Mouse (Mus musculus) testis, adult 2 months (tissue): Measurements from ENCODE around the gene Gtf2i. TPM values are rescaled to one million over a fixed set of nuclear protein-coding genes. Genes with fewer than 3 reads are reported as not detected.

Experiments used
- H3K27ac ChIP-seq: fragments of 200-500 bp; 2 replicates; pipeline ENCODE4 v1.5.1; 2012; ENCODE audit warnings: low read depth, low read length; ENCODE audit not compliant: control insufficient read depth, insufficient read depth
- H3K27me3 ChIP-seq: fragments of 200-500 bp; 2 replicates; pipeline ENCODE4 v1.6.1; 2012; ENCODE audit warnings: mild to moderate bottlenecking, low read length, moderate library complexity; ENCODE audit not compliant: control insufficient read depth, insufficient read depth
- H3K36me3 ChIP-seq: fragments of 200-500 bp; 2 replicates; pipeline ENCODE4 v1.6.1; 2012; ENCODE audit warnings: mild to moderate bottlenecking, low read length; ENCODE audit not compliant: control insufficient read depth, insufficient read depth
- H3K4me1 ChIP-seq: fragments of 200-500 bp; 2 replicates; pipeline ENCODE4 v1.6.1; 2012; ENCODE audit warnings: low read length; ENCODE audit not compliant: control insufficient read depth, insufficient read depth
- H3K4me3 ChIP-seq: fragments of 200-500 bp; 2 replicates; pipeline ENCODE4 v1.5.1; 2012; ENCODE audit warnings: low read depth, mild to moderate bottlenecking, low read length, moderate library complexity, mixed read lengths; ENCODE audit not compliant: control insufficient read depth
- CTCF ChIP-seq: fragments of 200-500 bp; IDR thresholded peaks from 2 replicates; pipeline ENCODE4 v1.5.1; 2012; ENCODE audit warnings: low read depth, mild to moderate bottlenecking, inconsistent platforms, low read length, moderate library complexity; ENCODE audit not compliant: control insufficient read depth, insufficient read depth, insufficient replicate concordance
- POLR2A ChIP-seq: fragments of 200-500 bp; IDR thresholded peaks from 2 replicates; pipeline ENCODE4 v1.6.1; 2012; ENCODE audit warnings: low read depth, mild to moderate bottlenecking, inconsistent platforms, low read length, moderate library complexity; ENCODE audit not compliant: control insufficient read depth
- polyA plus RNA-seq: library from polyadenylated mRNA; depleted of rRNA; stranded (reverse); fragments of >200 nt; gene quantifications from 2 replicates; pipeline ENCODE4 v1.2.3, GENCODE M21; 2012; rRNA removed

The Gtf2i gene
- polyA plus RNA-seq, 1 experiment, result 79.9 TPM

DNA sequence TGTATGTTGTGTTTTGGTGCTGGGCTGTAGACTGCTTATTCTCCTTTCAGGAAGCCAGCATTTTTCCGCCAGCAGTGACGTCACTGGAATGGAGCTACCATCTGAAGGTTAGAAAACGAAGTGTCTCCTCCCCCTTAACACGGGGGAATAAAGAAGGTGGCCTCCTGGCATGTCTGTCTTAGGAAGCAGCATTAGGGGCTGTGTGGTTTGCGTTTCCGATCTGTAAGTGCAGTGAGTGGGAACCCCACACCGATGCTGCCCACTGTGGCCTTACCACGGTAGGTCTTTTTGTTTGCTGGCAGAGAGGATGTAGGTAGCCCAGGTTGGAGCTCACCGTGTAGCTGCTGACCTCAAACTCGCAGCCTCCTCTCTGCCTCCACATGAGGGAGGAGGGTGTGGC lies 107.8 kb downstream of the Gtf2i start:
- TF ChIP-seq POLR2A, result no peak
- no peak for TF ChIP-seq CTCF
- H3K27ac ChIP-seq, result no peak overlapping the region
- no peak overlapping the region for H3K4me3 ChIP-seq
- peaks cover 4% of the 10 kb centered on the region for H3K4me1 ChIP-seq
- no peaks in the 10 kb centered on the region for H3K27me3 ChIP-seq
- peaks cover 3% of the 10 kb centered on the region; the same call in 1 of the 2 replicates for H3K36me3 ChIP-seq

DNA sequence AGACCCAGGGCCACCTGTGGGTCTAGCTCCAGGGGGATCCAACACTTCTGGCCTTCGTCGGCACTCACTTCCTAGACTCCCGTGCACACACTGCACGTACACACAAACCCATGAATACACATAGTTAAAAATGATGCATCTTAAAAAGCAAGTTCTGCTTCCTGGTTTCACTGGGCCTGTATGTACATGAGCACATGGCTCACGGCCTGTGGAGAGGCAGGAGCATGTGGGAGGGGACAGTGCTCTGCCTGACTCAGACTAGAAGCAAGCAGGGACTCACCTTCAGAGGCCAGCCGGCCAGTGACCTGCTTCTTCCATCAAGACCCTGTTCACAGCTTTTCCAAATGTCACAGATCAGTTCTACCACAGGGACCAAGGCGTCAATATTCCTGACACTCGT lies 120.9 kb downstream of the Gtf2i start:
- H3K4me3 ChIP-seq, result no peak overlapping the region
- H3K4me1 ChIP-seq, result no peaks in the 10 kb centered on the region
- no peaks in the 10 kb centered on the region for H3K27me3 ChIP-seq
- no peak overlapping the region for H3K27ac ChIP-seq
- TF ChIP-seq POLR2A (no peak), CTCF (no peak)
- H3K36me3 ChIP-seq, result no peaks in the 10 kb centered on the region

DNA sequence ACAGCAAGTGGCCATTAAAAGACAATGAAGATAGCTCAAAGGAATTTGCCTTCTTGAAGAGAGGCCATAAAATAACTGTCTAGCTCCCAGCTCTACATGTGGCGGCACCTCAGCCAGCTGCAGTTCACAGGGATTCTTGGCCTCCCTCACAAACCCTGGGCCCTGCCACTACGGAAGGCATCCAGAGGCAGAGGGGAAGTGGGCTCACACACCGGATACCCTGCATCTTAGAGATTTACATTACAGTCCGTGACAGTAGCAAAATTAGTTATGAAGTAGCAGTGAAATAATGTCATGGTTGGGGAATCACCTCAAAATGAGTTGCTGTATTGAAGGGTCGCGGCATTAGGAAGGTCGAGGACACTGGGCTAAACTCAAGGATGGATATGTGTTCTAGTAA lies 126.0 kb downstream of the Gtf2i start:
- Histone ChIP-seq H3K27me3 (no peaks in the 10 kb centered on the region), H3K27ac (no peak overlapping the region), H3K4me3 (no peak overlapping the region), H3K4me1 (peaks cover 3% of the 10 kb centered on the region), H3K36me3 (no peaks in the 10 kb centered on the region)
- TF ChIP-seq CTCF (no peak), POLR2A (no peak)

Other genes starting within 250 kb of the Gtf2i start
- 5.5 and 7.2 TPM in 2 replicates for gene Castor2, start 215.0 kb downstream of the Gtf2i start, polyA plus RNA-seq
- 8.9 and 10.3 TPM in 2 replicates for gene Rcc1l, start 138.0 kb downstream of the Gtf2i start, polyA plus RNA-seq
- gene Gtf2ird2, start 130.7 kb downstream of the Gtf2i start, polyA plus RNA-seq, result 13.6 and 14.9 TPM in 2 replicates
- gene Ncf1, start 85.1 kb downstream of the Gtf2i start, polyA plus RNA-seq, result 0.56 and 0.67 TPM in 2 replicates
- 29.1 and 40.3 TPM in 2 replicates for gene Gtf2ird1, start 142.0 kb upstream of the Gtf2i start, polyA plus RNA-seq
- gene Clip2, start 237.7 kb upstream of the Gtf2i start, polyA plus RNA-seq, result 4.2 and 5.7 TPM in 2 replicates
- 0.27 and 0.43 TPM in 2 replicates for gene Syna, start 245.4 kb upstream of the Gtf2i start, polyA plus RNA-seq